Mouse (Mus musculus) adrenal gland, postnatal 14 days (tissue): ENCODE measurements around the gene Scgb2b26. TPM values are rescaled to one million over a fixed set of nuclear protein-coding genes. Genes with fewer than 3 reads are reported as not detected.

Experiments
- DNase-seq: peaks from one replicate; pipeline ENCODE4 v3.0.0; 2021; ENCODE audit warnings: mixed read lengths
- long read RNA-seq, 2 experiments: library from polyadenylated mRNA; stranded (forward); transcript quantifications; one replicate each; pipeline ENCODE4 v2.0.0; 2021
- total RNA-seq: library from RNA; stranded (reverse); gene quantifications from 2 replicates; pipeline ENCODE4 v1.2.3, GENCODE M21; 2021

Gene Scgb2b26
- not detected in 2 replicates for total RNA-seq
- long read RNA-seq, experiment 1, result 0 reads
- long read RNA-seq, experiment 2, result 0 reads

GRCm38 (mm10) chr7:33944940-33945339 lies at the start of gene Scgb2b26:
Gene Scgb2b26 (minus strand): TSS chr7:33945040.
- DNase-seq, result no peak

- DNase-seq, result peak; percentile 36
Observed at GRCm38 (mm10) chr7:33982281-33982680, 37.4 kb upstream of the Scgb2b26 start.

- DNase-seq, result no peak
Observed at GRCm38 (mm10) chr7:33902982-33903381, 41.9 kb downstream of the Scgb2b26 start.

GRCm38 (mm10) chr7:33900803-33901202 lies 44.0 kb downstream of the Scgb2b26 start:
- DNase-seq, result no peak

GRCm38 (mm10) chr7:33900007-33900406 lies 44.8 kb downstream of the Scgb2b26 start:
- DNase-seq, result no peak

Other genes with a start within 250 kb of the Scgb2b26 start
- not detected in 2 replicates for gene Scgb2b24, start 205.7 kb downstream of the Scgb2b26 start, total RNA-seq
- gene Scgb1b24, start 201.2 kb downstream of the Scgb2b26 start, total RNA-seq, result not detected in 2 replicates
- not detected in 2 replicates for gene Scgb2b27, start 68.9 kb upstream of the Scgb2b26 start, total RNA-seq
- gene Scgb1b27, start 76.4 kb upstream of the Scgb2b26 start, total RNA-seq, result not detected in 2 replicates
- not detected in 2 replicates for gene Scgb1b30, start 150.4 kb upstream of the Scgb2b26 start, total RNA-seq
- gene Wtip, start 188.2 kb upstream of the Scgb2b26 start, total RNA-seq, result 27.3 and 29.2 TPM in 2 replicates
- gene Uba2, start 224.6 kb upstream of the Scgb2b26 start, total RNA-seq, result 80.4 and 83.4 TPM in 2 replicates